Mouse (Mus musculus) layer of hippocampus, adult 2 months (tissue): ENCODE results near the gene Unkl. TPM values are rescaled to one million over a fixed set of nuclear protein-coding genes. Genes with fewer than 3 reads are reported as not detected.

ENCODE experiments used
- DNase-seq, 2 experiments: peaks; one replicate each; pipeline ENCODE4 v3.0.0; 2022; ENCODE audit warnings: low spot score in 2 of 2
- H3K27ac ChIP-seq: fragments of 200-600 bp; 2 replicates; pipeline ENCODE4 v1.8.1; 2022
- H3K4me3 ChIP-seq: fragments of 200-600 bp; 2 replicates; pipeline ENCODE4 v1.8.1; 2022; ENCODE audit warnings: mild to moderate bottlenecking
- CTCF ChIP-seq: fragments of 200-600 bp; conservative IDR thresholded peaks from 2 replicates; pipeline ENCODE4 v1.8.1; 2022; ENCODE audit warnings: antibody characterized with exemption, mild to moderate bottlenecking, moderate library complexity
- long read RNA-seq, 2 experiments: library from polyadenylated mRNA; stranded (forward); transcript quantifications; one replicate each; pipeline ENCODE4 v2.0.0; 2021; ENCODE audit warnings: borderline mapping rate in 2 of 2
- total RNA-seq, 2 experiments: library from RNA; stranded (reverse); gene quantifications; 2 replicates each; pipeline ENCODE4 v1.2.3; 2021

Unkl gene
- 10 to 100 TPM; 36.4 to 40.6 TPM for total RNA-seq
- long read RNA-seq, experiment 1, full-length matches to known transcripts, result 6 of 21 reads
- long read RNA-seq, experiment 1, partial matches to known transcripts, result 1 of 21 reads
- long read RNA-seq, experiment 1, other reads (novel, unspliced or antisense), result 14 of 21 reads
- long read RNA-seq, experiment 2, full-length matches to known transcripts, result 10 of 27 reads
- long read RNA-seq, experiment 2, partial matches to known transcripts, result 4 of 27 reads
- long read RNA-seq, experiment 2, other reads (novel, unspliced or antisense), result 13 of 27 reads

- peak within 1 kb of the TSS; percentile 94 for H3K27ac ChIP-seq
- H3K4me3 ChIP-seq, result peak within 1 kb of the TSS; percentile 91
- no peak for TF ChIP-seq CTCF
- peak; percentile 55 to 64 for DNase-seq
Measured at GRCm38 (mm10) chr17:25188150-25189031, at the start of gene Unkl. Unkl (plus strand) TSS chr17:25188397.

- no peak for TF ChIP-seq CTCF
- Histone ChIP-seq H3K4me3 (no peak overlapping the region), H3K27ac (no peak overlapping the region)
- DNase-seq, result no peak
Measured at GRCm38 (mm10) chr17:25138803-25139202, 49.4 kb upstream of the Unkl start.

GRCm38 (mm10) chr17:25139960-25140359, 48.2 kb upstream of the Unkl start:
- Histone ChIP-seq H3K4me3 (no peak overlapping the region), H3K27ac (no peak overlapping the region)
- DNase-seq, result no peak
- peak; percentile 70 for TF ChIP-seq CTCF

GRCm38 (mm10) chr17:25162161-25162560, 26.0 kb upstream of the Unkl start, which contains the start of gene Ccdc154:
Ccdc154 (plus strand) TSS chr17:25162461.
- DNase-seq, result no peak
- TF ChIP-seq CTCF, result no peak
- H3K4me3 ChIP-seq, result no peak within 1 kb of the TSS
- no peak within 1 kb of the TSS for H3K27ac ChIP-seq

DNA sequence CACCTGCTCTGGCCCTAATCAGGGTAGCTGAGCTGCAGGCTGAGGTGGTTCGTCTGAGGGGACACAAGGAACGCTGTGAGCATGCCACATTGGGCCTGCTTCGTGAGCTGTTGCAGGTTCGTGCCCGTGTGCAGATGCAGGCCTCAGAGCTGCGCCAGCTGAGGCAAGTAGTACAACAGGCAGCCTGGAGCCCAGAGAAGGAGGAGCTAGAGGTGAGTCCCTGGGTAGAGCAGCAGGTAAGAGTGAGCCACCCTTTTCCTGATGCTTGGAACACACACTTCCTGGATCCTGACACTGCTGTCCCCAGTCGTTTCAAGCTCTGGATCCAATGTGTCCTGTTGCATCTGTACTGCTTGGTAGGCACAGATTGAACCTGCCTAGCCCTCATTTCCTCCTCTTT, 24.8 kb upstream of the Unkl start:
- no peak overlapping the region for H3K27ac ChIP-seq
- DNase-seq, result no peak
- no peak overlapping the region for H3K4me3 ChIP-seq
- TF ChIP-seq CTCF, result no peak

DNA sequence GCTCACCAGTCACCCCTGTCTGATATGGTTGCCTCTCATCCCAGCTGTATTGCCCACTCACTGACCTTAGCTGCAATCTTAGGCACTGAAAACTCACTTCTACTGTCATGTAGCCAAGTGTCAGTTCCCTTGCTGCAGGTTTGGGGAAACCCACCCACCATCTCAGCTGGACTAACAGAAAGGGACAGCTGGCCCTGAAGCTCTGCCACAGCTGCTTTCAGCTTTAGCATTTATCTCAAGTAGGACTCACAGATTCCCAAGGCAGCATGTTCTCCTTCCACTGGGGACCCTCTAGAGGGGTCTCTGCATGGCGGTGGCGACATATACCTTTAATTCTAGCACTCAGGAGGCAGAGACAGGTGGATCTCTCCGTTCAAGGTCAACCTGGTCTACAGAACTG, 23.4 kb upstream of the Unkl start:
- no peak for TF ChIP-seq CTCF
- Histone ChIP-seq H3K4me3 (no peak overlapping the region), H3K27ac (no peak overlapping the region)
- DNase-seq, result no peak

DNA sequence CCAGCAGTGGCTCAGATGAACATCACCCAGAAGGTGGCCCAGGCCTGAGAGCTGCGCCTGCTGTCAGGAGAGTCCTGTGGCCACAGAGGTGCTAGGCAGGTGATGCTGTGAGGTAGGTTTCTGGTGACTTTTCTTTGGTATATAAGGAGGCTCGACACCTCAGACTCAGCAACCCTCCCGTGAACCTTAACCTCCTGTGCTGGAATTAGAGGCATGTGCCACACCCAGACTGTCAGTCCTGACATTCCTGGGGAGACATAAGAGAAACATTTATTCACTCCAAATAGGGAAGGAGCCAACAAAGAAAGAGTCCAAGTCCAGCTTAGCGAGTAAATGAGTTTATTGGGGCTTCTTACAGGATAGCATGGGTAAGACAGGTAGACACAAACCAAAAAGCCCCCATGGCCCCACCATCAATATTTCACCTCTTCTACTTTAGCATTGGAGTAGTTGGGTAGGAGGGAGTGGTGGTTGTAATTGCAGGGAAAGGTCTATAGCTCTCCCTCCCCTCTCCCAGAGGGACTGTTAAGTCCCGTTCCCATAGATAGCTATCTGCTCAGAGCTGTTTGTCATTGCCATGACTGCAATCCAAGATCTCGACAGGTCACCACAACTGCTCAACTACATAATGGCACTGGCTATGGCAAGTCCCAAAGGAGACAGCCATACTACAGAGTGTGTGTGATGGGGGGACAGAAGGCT, 22.1 kb upstream of the Unkl start:
- H3K27ac ChIP-seq, result no peak overlapping the region
- DNase-seq, result no peak
- H3K4me3 ChIP-seq, result no peak overlapping the region
- TF ChIP-seq CTCF, result no peak

DNA sequence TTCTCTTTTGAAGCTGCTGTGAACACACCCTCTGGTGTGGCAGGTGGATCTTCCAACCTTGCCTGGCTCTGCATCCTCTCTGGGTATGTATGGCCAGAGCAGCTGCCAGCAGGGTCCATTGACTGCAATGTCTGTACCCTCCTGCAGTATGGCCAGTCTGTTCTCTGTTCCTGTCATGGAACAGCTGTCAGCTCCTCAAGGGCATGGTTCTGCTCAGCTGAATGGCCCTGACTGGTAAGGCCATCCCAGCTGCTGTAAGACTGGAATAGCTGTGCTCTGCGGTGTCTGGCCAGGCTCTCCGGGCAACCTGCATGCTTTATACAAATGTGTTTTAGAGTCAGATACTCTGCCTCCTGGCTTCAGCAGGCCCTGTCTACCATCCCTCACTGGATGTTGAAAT, 18.5 kb upstream of the Unkl start:
- no peak for DNase-seq
- Histone ChIP-seq H3K4me3 (no peak overlapping the region), H3K27ac (no peak overlapping the region)
- TF ChIP-seq CTCF, result no peak

DNA sequence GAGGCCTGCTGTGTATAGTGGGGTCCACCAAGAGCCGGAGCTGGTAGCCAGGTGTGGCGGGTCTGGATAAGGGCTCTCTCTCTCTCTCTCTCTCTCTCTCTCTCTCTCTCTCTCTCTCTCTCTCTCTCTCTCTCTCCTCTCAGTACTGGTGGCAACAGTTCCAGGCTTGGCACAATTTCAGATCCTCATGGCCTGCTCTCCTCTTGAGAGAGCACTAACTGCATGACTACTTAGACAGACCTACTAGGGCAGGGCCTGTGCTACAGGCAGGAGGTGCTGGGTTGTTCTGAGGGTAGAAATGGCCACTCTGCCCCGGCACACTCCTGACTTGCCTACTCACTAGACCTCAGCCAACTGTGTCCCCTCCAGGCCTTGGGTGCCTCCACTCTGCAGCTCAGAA, 15.6 kb upstream of the Unkl start:
- no peak for TF ChIP-seq CTCF
- DNase-seq, result no peak
- no peak overlapping the region for H3K4me3 ChIP-seq
- no peak overlapping the region for H3K27ac ChIP-seq

DNA sequence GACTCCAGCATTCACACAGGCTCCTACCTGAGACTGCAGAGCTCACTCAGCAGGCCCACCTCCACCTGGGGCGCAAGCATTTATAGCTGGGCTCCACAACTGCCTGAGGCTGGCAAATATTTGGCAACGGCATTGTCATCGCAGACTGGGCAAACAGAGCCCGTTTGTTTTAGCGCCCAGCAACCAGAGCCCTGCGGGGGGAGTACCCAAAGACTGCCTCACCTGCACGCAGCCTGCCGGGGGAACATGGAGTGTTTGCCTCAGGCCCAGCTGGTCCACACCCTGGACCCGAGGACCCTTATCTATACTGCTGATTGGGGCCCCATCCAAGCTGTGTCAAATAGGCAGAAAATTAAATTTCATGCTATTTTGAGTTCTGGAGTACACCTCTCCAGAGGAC, 12.8 kb upstream of the Unkl start, which contains the start of gene Gm38655:
TSS of gene Gm38655 (minus strand) at position 61 of the 400 bp plus-strand sequence.
- DNase-seq, result no peak
- TF ChIP-seq CTCF, result no peak
- H3K27ac ChIP-seq, result no peak within 1 kb of the TSS
- no peak within 1 kb of the TSS for H3K4me3 ChIP-seq

GRCm38 (mm10) chr17:25183232-25183631, 5.0 kb upstream of the Unkl start:
- Histone ChIP-seq H3K4me3 (no peak overlapping the region), H3K27ac (no peak overlapping the region)
- DNase-seq, result no peak
- TF ChIP-seq CTCF, result peak; percentile 47

DNA sequence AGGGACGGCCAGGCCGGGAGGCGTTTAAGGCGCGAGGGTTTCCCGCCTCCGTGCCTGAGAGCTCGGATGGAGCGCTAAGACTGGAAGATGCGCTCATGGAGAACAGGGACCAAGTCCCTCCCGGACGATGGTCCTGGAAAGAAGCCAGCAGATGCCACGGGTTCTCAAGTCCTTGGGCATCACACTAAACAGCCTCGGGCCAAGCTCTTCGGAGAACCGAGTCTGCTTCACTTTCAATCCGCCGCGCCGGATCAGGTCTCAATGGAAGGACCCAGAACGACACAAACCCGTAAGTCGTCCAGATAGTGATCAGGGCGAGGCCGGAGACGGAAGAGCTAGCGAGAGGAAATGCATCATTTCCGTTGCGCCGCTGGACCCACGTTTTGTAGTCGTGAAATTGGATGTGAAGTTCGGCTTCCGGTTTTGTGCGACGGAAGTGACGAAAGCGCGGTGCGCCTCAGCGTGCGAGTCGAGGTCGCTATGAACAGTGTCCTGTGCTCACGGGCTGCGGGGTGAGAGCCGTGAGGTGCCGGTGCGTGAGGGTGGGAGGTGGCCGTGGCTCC, 4.0 kb upstream of the Unkl start, which contains the start of gene BC003965:
TSS of gene BC003965 (plus strand) at position 426 of the 563 bp plus-strand sequence.
- TF ChIP-seq CTCF, result no peak
- peak within 1 kb of the TSS; percentile 92 for H3K4me3 ChIP-seq
- DNase-seq, result peak; percentile 98 to 100
- H3K27ac ChIP-seq, result peak within 1 kb of the TSS; percentile 97
